9 mouse cellular contexts compared by ENCODE assay signal in the genomic region with DNA sequence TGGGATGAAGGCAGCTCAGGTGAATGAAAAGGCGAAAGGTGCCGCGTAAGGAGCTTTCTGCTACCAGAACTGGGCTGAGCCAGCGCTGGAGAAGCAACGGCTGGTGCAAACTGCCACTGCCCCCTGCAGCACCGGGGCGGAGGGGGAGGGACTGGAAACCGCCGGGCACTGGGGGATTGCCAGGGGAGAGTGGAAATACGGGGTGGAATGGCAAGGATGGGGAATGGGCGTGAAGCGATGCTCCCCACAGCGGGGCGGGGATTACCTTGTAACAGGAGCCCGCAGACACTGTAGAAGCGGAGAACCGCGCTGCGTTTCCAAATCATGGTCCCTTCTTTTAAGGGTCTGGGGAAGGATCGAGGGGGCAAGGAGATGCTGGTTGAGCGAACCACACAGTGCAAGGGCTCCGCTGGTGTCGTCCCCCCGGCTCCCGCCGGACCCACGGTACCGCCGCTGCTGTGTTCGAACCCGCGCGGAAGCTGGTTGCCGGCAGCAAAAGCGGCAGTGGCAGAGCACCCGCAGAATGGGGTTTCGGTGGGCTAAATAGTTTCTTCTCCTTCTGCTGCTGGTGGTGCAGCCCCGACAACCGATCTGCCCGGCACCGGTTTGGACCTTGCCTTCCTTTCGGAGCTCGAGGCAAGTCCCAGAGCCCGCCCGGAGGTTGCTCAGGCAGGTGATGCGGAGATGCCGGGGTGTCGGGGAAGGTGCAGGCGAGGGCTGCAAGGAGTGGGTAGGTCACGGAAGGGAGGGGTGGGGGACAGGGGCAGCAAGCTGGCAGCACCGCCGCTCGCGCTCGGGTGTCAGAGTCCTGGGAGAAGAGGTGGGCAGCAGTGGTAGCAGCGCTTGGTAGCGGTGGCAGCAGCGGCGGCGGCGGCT. TPM values are rescaled to one million over a fixed set of nuclear protein-coding genes. Genes with fewer than 3 reads are reported as not detected.
DNase-seq lines count a peak whose midpoint lies in the region; ATAC-seq and TF ChIP-seq lines count a peak whose summit lies in the region.
"Had no signal": no experiment of that assay in that cellular context is flagged by ENCODE, and none has a peak within 500 bp of the region (broad histone marks: within the 10 kb centered on the region; RNA-seq: fewer than 3 reads in every experiment).

No protein-coding gene starts in this region.

- peak overlapping the region; percentile 59 for H3K9ac ChIP-seq in limb, embryonic 14.5 days (ENCODE audit: low read depth, low read length, severe bottlenecking)
- H3K9ac ChIP-seq in midbrain, embryonic 16.5 days (ENCODE audit: low read depth, low read length): peak overlapping the region; percentile 94
- peak overlapping the region; percentile 55 for H3K9ac ChIP-seq in stomach, postnatal 0 days (ENCODE audit: low read length)

- H3K9me3 ChIP-seq in limb, embryonic 14.5 days (ENCODE audit: control insufficient read depth, low read length): peaks cover 7% of the 10 kb centered on the region; the same call in 1 of the 2 replicates
- no peaks in the 10 kb centered on the region for H3K9me3 ChIP-seq in midbrain, embryonic 16.5 days (replicated peaks; ENCODE audit: control insufficient read depth, low read length, poor library complexity, severe bottlenecking)
- no peaks in the 10 kb centered on the region for H3K9me3 ChIP-seq in stomach, postnatal 0 days (ENCODE audit: control insufficient read depth, low read length)

- peak overlapping the region; percentile 96 for H3K4me2 ChIP-seq in limb, embryonic 14.5 days (replicated peaks; ENCODE audit: low read depth, low read length, severe bottlenecking)
- peak overlapping the region; percentile 58 for H3K4me2 ChIP-seq in midbrain, embryonic 16.5 days (ENCODE audit: low read length)
- peak overlapping the region; percentile 98 for H3K4me2 ChIP-seq in stomach, postnatal 0 days (replicated peaks; ENCODE audit: low read depth)

- no peaks in the 10 kb centered on the region for H3K36me3 ChIP-seq in limb, embryonic 14.5 days (ENCODE audit: control insufficient read depth, insufficient read depth, low read length)
- H3K36me3 ChIP-seq in midbrain, embryonic 16.5 days (ENCODE audit: control insufficient read depth, insufficient read depth, low read length): no peaks in the 10 kb centered on the region
- no peaks in the 10 kb centered on the region for H3K36me3 ChIP-seq in stomach, postnatal 0 days (ENCODE audit: control insufficient read depth, insufficient read depth, low read length)
- H3K36me3 ChIP-seq: G1E had no signal

- peaks cover 16% of the 10 kb centered on the region for H3K27me3 ChIP-seq in limb, embryonic 14.5 days (ENCODE audit: control insufficient read depth, insufficient read depth, low read length)
- no peaks in the 10 kb centered on the region for H3K27me3 ChIP-seq in midbrain, embryonic 16.5 days (ENCODE audit: control insufficient read depth, insufficient read depth, low read depth, low read length)
- no peaks in the 10 kb centered on the region for H3K27me3 ChIP-seq in stomach, postnatal 0 days (ENCODE audit: control insufficient read depth, insufficient read depth, low read length)

- intact Hi-C loops in gastrocnemius, postnatal 14 days (cut with DNase I; ENCODE audit: low total_unique reads): no loop called here

- TF ChIP-seq POLR2A in cortical plate, adult 2 months (IDR thresholded peaks at IDR 0.05; ENCODE audit: extremely low read depth, insufficient read depth, low read length): no peak; the same call in 1 of the 2 replicates
- 0 out of 2 replicates have a peak, but pooled peaks have one; percentile 15 for TF ChIP-seq POLR2A in limb, embryonic 14.5 days (IDR thresholded peaks at IDR 0.05; ENCODE audit: borderline replicate concordance, extremely low read depth, insufficient read depth, insufficient read length)

- no peak for TF ChIP-seq EP300 in stomach, postnatal 0 days (optimal IDR thresholded peaks at IDR 0.05)

- H3K4me1 ChIP-seq in cortical plate, adult 2 months (ENCODE audit: control insufficient read depth, insufficient read depth, low read length): peaks cover 2% of the 10 kb centered on the region; the same call in 1 of the 2 replicates
- no peaks in the 10 kb centered on the region for H3K4me1 ChIP-seq in limb, embryonic 14.5 days (ENCODE audit: control insufficient read depth, insufficient read depth, low read length)
- H3K4me1 ChIP-seq in midbrain, embryonic 16.5 days (ENCODE audit: control insufficient read depth, insufficient read depth, low read length): peaks cover 5% of the 10 kb centered on the region
- H3K4me1 ChIP-seq in stomach, postnatal 0 days (replicated peaks; ENCODE audit: control insufficient read depth, insufficient read depth): no peaks in the 10 kb centered on the region

- H3K4me3 ChIP-seq in cortical plate, adult 2 months (ENCODE audit: insufficient read depth, low read length): peak overlapping the region; percentile 91
- H3K4me3 ChIP-seq in limb, embryonic 14.5 days (replicated peaks; ENCODE audit: low read length): peak overlapping the region; percentile 81
- peak overlapping the region; percentile 84 for H3K4me3 ChIP-seq in midbrain, embryonic 16.5 days (ENCODE audit: low read depth, low read length)
- peak overlapping the region; percentile 65 for H3K4me3 ChIP-seq in stomach, postnatal 0 days (ENCODE audit: low read depth, low read length)

- ATAC-seq in limb, embryonic 14.5 days (ENCODE audit: low FRiP score, low read depth): peak; percentile 39
- peak; percentile 66 for ATAC-seq in midbrain, embryonic 16.5 days
- peak; percentile 47 for ATAC-seq in stomach, postnatal 0 days (ENCODE audit: low FRiP score, low TSS enrichment)

- peak overlapping the region; percentile 90 for H3K27ac ChIP-seq in cortical plate, adult 2 months (ENCODE audit: insufficient read depth, low read length)
- no peak overlapping the region for H3K27ac ChIP-seq in limb, embryonic 14.5 days (replicated peaks; ENCODE audit: low read depth, low read length)
- H3K27ac ChIP-seq in midbrain, embryonic 16.5 days (ENCODE audit: low read length): peak overlapping the region; percentile 97
- no peak overlapping the region for H3K27ac ChIP-seq in stomach, postnatal 0 days (replicated peaks)

- TF ChIP-seq CTCF in cortical plate, adult 2 months (IDR thresholded peaks at IDR 0.05; ENCODE audit: extremely low read depth, insufficient read depth, low read length): no peak
- peak; percentile 36; the same call in 1 of the 2 replicates for TF ChIP-seq CTCF in stomach, postnatal 0 days (IDR thresholded peaks at IDR 0.05; ENCODE audit: low read depth)

- WGBS in limb, embryonic 14.5 days: 1% methylated on average over 42 of the region's 61 CpGs
- under 1% methylated on average over 54 of the region's 61 CpGs for WGBS in midbrain, embryonic 16.5 days
- under 1% methylated on average over 59 of the region's 61 CpGs for WGBS in stomach, postnatal 0 days

- peak; percentile 44 to 52 for DNase-seq in lung, adult 18-20 months
- DNase-seq in lung, postnatal 25 days (ENCODE audit: low spot score): no peak
- DNase-seq in gastrocnemius, postnatal 14 days: peak; percentile 45
- peak; percentile 20 to 22 for DNase-seq in kidney, adult 8-10 months
- peak; percentile 55 for DNase-seq in limb, embryonic 14.5 days (ENCODE audit: low spot score)
- DNase-seq in stomach, postnatal 0 days (ENCODE audit: low spot score): peak; percentile 57

RNA-seq across cellular contexts. Expression of a gene that starts 0.6 kb away (rescaled TPM):
- 72.3 and 75.0 TPM in 2 replicates for polyA plus RNA-seq in cortical plate, adult 2 months (2012; rRNA removed)
- total RNA-seq in gastrocnemius, postnatal 14 days (2021): 1 to 10 TPM in 1 of 2 experiments, under 1 TPM in 1; 0.59 to 1.2 TPM
- polyA plus RNA-seq in limb, embryonic 14.5 days (2012; rRNA removed): 2.8 and 3.6 TPM in 2 replicates
- 3.8 and 3.9 TPM in 2 replicates for polyA plus RNA-seq in limb, embryonic 14.5 days (2014; fragmentation: Nextera tagmentation; extraction: Ambion mirVana)
- 71.4 and 75.6 TPM in 2 replicates for polyA plus RNA-seq in midbrain, embryonic 16.5 days (2015; fragmentation: Nextera tagmentation; extraction: Ambion mirVana)
- 0.29 and 0.70 TPM in 2 replicates for polyA plus RNA-seq in stomach, postnatal 0 days (2015; fragmentation: Nextera tagmentation; extraction: Ambion mirVana)
- polyA plus RNA-seq: G1E had no signal

Comparison
In these comparisons a context has a peak if more than half of its experiments do, and no peak if none do; other contexts are left out.
1. H3K27ac ChIP-seq: peak in cortical plate, adult 2 months (single experiment) and midbrain, embryonic 16.5 days (single experiment); none in limb, embryonic 14.5 days (single experiment) and stomach, postnatal 0 days (single experiment).
2. RNA of a gene that starts 0.6 kb away (polyA plus RNA-seq): 71.4 to 75.6 TPM in midbrain, embryonic 16.5 days and 72.3 to 75.0 TPM in cortical plate, adult 2 months; 2.8 to 3.9 TPM in limb, embryonic 14.5 days and 0.29 to 0.70 TPM in stomach, postnatal 0 days; every median in the first group is over 10 times any median in the second.
3. Peak in every context shown above with its lines, with median percentiles within 50 percentile points of each other: H3K4me3 ChIP-seq, ATAC-seq, H3K4me2 ChIP-seq and H3K9ac ChIP-seq.